Mouse (Mus musculus): Measurements from ENCODE around the gene Ssxb10. TPM values are rescaled to one million over a fixed set of nuclear protein-coding genes. Genes with fewer than 3 reads are reported as not detected.
"Not testable (repeated sequence)": the region's sequence is repeated elsewhere in the genome, so short reads cannot be mapped to it uniquely, and the experiment has no call there.

Ssxb10 gene
- polyA plus RNA-seq (2012; rRNA removed) (not detected in 2 replicates), polyA plus RNA-seq (2014; fragmentation: Nextera tagmentation; extraction: Ambion mirVana) (not detected in 2 replicates)

- no peak within 1 kb of the TSS for H3K9ac ChIP-seq (replicated peaks)
- no peak within 1 kb of the TSS for H3K4me3 ChIP-seq (ENCODE audit: insufficient read depth in 1 of 2, low read depth in 2 of 2, low read length in 2 of 2)
- H3K9me3 ChIP-seq (ENCODE audit: control insufficient read depth, low read length), result no peaks in the 10 kb centered on the region
- TF ChIP-seq EP300 (IDR thresholded peaks at IDR 0.05; ENCODE audit: low read depth), result no peak
- no peak for TF ChIP-seq CTCF (IDR thresholded peaks at IDR 0.05; ENCODE audit: low read depth)
- no peak for DNase-seq (ENCODE audit: low read depth in 3 of 3, low spot score in 3 of 3)
- ATAC-seq (ENCODE audit: insufficient read depth), result no peak
- no peaks in the 10 kb centered on the region for H3K36me3 ChIP-seq (replicated peaks; ENCODE audit: control insufficient read depth, insufficient read depth, low read depth)
- no peak within 1 kb of the TSS for H3K27ac ChIP-seq
- H3K4me2 ChIP-seq (ENCODE audit: low read depth), result no peak within 1 kb of the TSS
- H3K4me1 ChIP-seq (replicated peaks; ENCODE audit: control insufficient read depth in 2 of 2, insufficient read depth in 2 of 2, low read length in 1 of 2), result no peaks in the 10 kb centered on the region
- 35% methylated on average over 2 of the region's 2 CpGs for WGBS (ENCODE audit: insufficient replicate concordance)
- no peaks in the 10 kb centered on the region for H3K27me3 ChIP-seq (ENCODE audit: control insufficient read depth, insufficient read depth, low read length)
Observed at GRCm38 (mm10) chrX:8327124-8327523, at the start of gene Ssxb10. Gene Ssxb10 (plus strand): TSS chrX:8327424.

GRCm38 (mm10) chrX:8288621-8289020 lies 38.6 kb upstream of the Ssxb10 start:
- no peaks in the 10 kb centered on the region for H3K9me3 ChIP-seq (ENCODE audit: control insufficient read depth, low read length)
- H3K4me1 ChIP-seq (replicated peaks; ENCODE audit: control insufficient read depth in 2 of 2, insufficient read depth in 2 of 2, low read length in 1 of 2), result no peaks in the 10 kb centered on the region
- 54% methylated on average over 5 of the region's 5 CpGs for WGBS (ENCODE audit: insufficient replicate concordance)
- H3K4me3 ChIP-seq (ENCODE audit: insufficient read depth in 1 of 2, low read depth in 2 of 2, low read length in 2 of 2), result no peak overlapping the region
- H3K4me2 ChIP-seq (ENCODE audit: low read depth), result no peak overlapping the region
- no peaks in the 10 kb centered on the region for H3K36me3 ChIP-seq (replicated peaks; ENCODE audit: control insufficient read depth, insufficient read depth, low read depth)
- ATAC-seq (ENCODE audit: insufficient read depth), result no peak
- H3K27me3 ChIP-seq (ENCODE audit: control insufficient read depth, insufficient read depth, low read length), result no peaks in the 10 kb centered on the region
- TF ChIP-seq CTCF (IDR thresholded peaks at IDR 0.05; ENCODE audit: low read depth) (no peak), EP300 (IDR thresholded peaks at IDR 0.05; ENCODE audit: low read depth) (no peak)
- H3K9ac ChIP-seq (replicated peaks), result no peak overlapping the region
- no peak for DNase-seq (ENCODE audit: low read depth in 3 of 3, low spot score in 3 of 3)
- H3K27ac ChIP-seq, result no peak overlapping the region

GRCm38 (mm10) chrX:8309302-8309701 lies 17.9 kb upstream of the Ssxb10 start:
- H3K4me1 ChIP-seq (replicated peaks; ENCODE audit: control insufficient read depth in 2 of 2, insufficient read depth in 2 of 2, low read length in 1 of 2), result no peaks in the 10 kb centered on the region
- 56% methylated on average over 1 of the region's 1 CpGs for WGBS (ENCODE audit: insufficient replicate concordance)
- no peak overlapping the region for H3K4me2 ChIP-seq (ENCODE audit: low read depth)
- no peak overlapping the region for H3K27ac ChIP-seq
- no peak overlapping the region for H3K9ac ChIP-seq (replicated peaks)
- no peak overlapping the region for H3K4me3 ChIP-seq (ENCODE audit: insufficient read depth in 1 of 2, low read depth in 2 of 2, low read length in 2 of 2)
- no peak for ATAC-seq (ENCODE audit: insufficient read depth)
- no peaks in the 10 kb centered on the region for H3K27me3 ChIP-seq (ENCODE audit: control insufficient read depth, insufficient read depth, low read length)
- no peak for DNase-seq (ENCODE audit: low read depth in 3 of 3, low spot score in 3 of 3)
- no peaks in the 10 kb centered on the region for H3K9me3 ChIP-seq (ENCODE audit: control insufficient read depth, low read length)
- no peaks in the 10 kb centered on the region for H3K36me3 ChIP-seq (replicated peaks; ENCODE audit: control insufficient read depth, insufficient read depth, low read depth)
- TF ChIP-seq EP300 (IDR thresholded peaks at IDR 0.05; ENCODE audit: low read depth) (no peak), CTCF (IDR thresholded peaks at IDR 0.05; ENCODE audit: low read depth) (no peak)

GRCm38 (mm10) chrX:8314905-8315304 lies 12.3 kb upstream of the Ssxb10 start:
- DNase-seq (ENCODE audit: low read depth in 3 of 3, low spot score in 3 of 3), result peak; percentile 26 to 50 (median 40)
- not testable (repeated sequence) for H3K9me3 ChIP-seq (ENCODE audit: control insufficient read depth, low read length); H3K4me1 ChIP-seq (replicated peaks; ENCODE audit: control insufficient read depth in 2 of 2, insufficient read depth in 2 of 2, low read length in 1 of 2); H3K27me3 ChIP-seq (ENCODE audit: control insufficient read depth, insufficient read depth, low read length); H3K36me3 ChIP-seq (replicated peaks; ENCODE audit: control insufficient read depth, insufficient read depth, low read depth); H3K27ac ChIP-seq; H3K9ac ChIP-seq (replicated peaks); ATAC-seq (ENCODE audit: insufficient read depth); H3K4me2 ChIP-seq (ENCODE audit: low read depth); H3K4me3 ChIP-seq (ENCODE audit: insufficient read depth in 1 of 2, low read depth in 2 of 2, low read length in 2 of 2)
- 5% methylated on average over 7 of the region's 7 CpGs for WGBS (ENCODE audit: insufficient replicate concordance)
- peak; percentile 88 for TF ChIP-seq CTCF (IDR thresholded peaks at IDR 0.05; ENCODE audit: low read depth)

- not testable (repeated sequence) for H3K36me3 ChIP-seq (replicated peaks; ENCODE audit: control insufficient read depth, insufficient read depth, low read depth); H3K9ac ChIP-seq (replicated peaks)
Observed at GRCm38 (mm10) chrX:8366678-8367077, 39.5 kb downstream of the Ssxb10 start, which contains the start of gene Ssxb9. Gene Ssxb9 (plus strand): TSS chrX:8366978.

More at GRCm38 (mm10) chrX:8366678-8367077, 39.5 kb downstream of the Ssxb10 start, which contains the start of gene Ssxb9:
- not testable (repeated sequence) for DNase-seq (ENCODE audit: low read depth in 3 of 3, low spot score in 3 of 3); H3K4me1 ChIP-seq (replicated peaks; ENCODE audit: control insufficient read depth in 2 of 2, insufficient read depth in 2 of 2, low read length in 1 of 2); H3K4me3 ChIP-seq (ENCODE audit: insufficient read depth in 1 of 2, low read depth in 2 of 2, low read length in 2 of 2); H3K9me3 ChIP-seq (ENCODE audit: control insufficient read depth, low read length); H3K27me3 ChIP-seq (ENCODE audit: control insufficient read depth, insufficient read depth, low read length); H3K4me2 ChIP-seq (ENCODE audit: low read depth); H3K27ac ChIP-seq; ATAC-seq (ENCODE audit: insufficient read depth)
- 14% methylated on average over 1 of the region's 1 CpGs for WGBS (ENCODE audit: insufficient replicate concordance)

Other genes with a start within 250 kb of the Ssxb10 start
- 8.2 and 10.0 TPM in 2 replicates for gene Was, start 236.9 kb upstream of the Ssxb10 start, polyA plus RNA-seq (2012; rRNA removed)
- 2.7 and 3.5 TPM in 2 replicates for gene Was, start 236.9 kb upstream of the Ssxb10 start, polyA plus RNA-seq (2014; fragmentation: Nextera tagmentation; extraction: Ambion mirVana)
- 14.3 and 14.5 TPM in 2 replicates for gene Wdr13, start 194.5 kb upstream of the Ssxb10 start, polyA plus RNA-seq (2012; rRNA removed)
- 3.7 and 4.4 TPM in 2 replicates for gene Wdr13, start 194.5 kb upstream of the Ssxb10 start, polyA plus RNA-seq (2014; fragmentation: Nextera tagmentation; extraction: Ambion mirVana)
- 135 and 224 TPM in 2 replicates for gene Rbm3, start 181.5 kb upstream of the Ssxb10 start, polyA plus RNA-seq (2012; rRNA removed)
- 317 and 352 TPM in 2 replicates for gene Rbm3, start 181.5 kb upstream of the Ssxb10 start, polyA plus RNA-seq (2014; fragmentation: Nextera tagmentation; extraction: Ambion mirVana)
- 5.4 TPM in 2 replicates for gene Tbc1d25, start 151.2 kb upstream of the Ssxb10 start, polyA plus RNA-seq (2012; rRNA removed)
- gene Tbc1d25, start 151.2 kb upstream of the Ssxb10 start, polyA plus RNA-seq (2014; fragmentation: Nextera tagmentation; extraction: Ambion mirVana), result 4.2 and 4.9 TPM in 2 replicates
- 29.3 and 39.5 TPM in 2 replicates for gene Ebp, start 133.9 kb upstream of the Ssxb10 start, polyA plus RNA-seq (2012; rRNA removed)
- gene Ebp, start 133.9 kb upstream of the Ssxb10 start, polyA plus RNA-seq (2014; fragmentation: Nextera tagmentation; extraction: Ambion mirVana), result 64.0 and 69.6 TPM in 2 replicates
- 1.2 and 1.3 TPM in 2 replicates for gene Porcn, start 120.9 kb upstream of the Ssxb10 start, polyA plus RNA-seq (2012; rRNA removed)
- 0.53 and 0.86 TPM in 2 replicates for gene Porcn, start 120.9 kb upstream of the Ssxb10 start, polyA plus RNA-seq (2014; fragmentation: Nextera tagmentation; extraction: Ambion mirVana)
- gene Ftsj1, start 75.0 kb upstream of the Ssxb10 start, polyA plus RNA-seq (2012; rRNA removed), result 23.9 and 27.1 TPM in 2 replicates
- 35.2 and 37.5 TPM in 2 replicates for gene Ftsj1, start 75.0 kb upstream of the Ssxb10 start, polyA plus RNA-seq (2014; fragmentation: Nextera tagmentation; extraction: Ambion mirVana)
- 45.7 and 54.8 TPM in 2 replicates for gene Slc38a5, start 56.3 kb upstream of the Ssxb10 start, polyA plus RNA-seq (2012; rRNA removed)
- gene Slc38a5, start 56.3 kb upstream of the Ssxb10 start, polyA plus RNA-seq (2014; fragmentation: Nextera tagmentation; extraction: Ambion mirVana), result 73.4 and 84.8 TPM in 2 replicates
- gene Ssxb9, start 39.6 kb downstream of the Ssxb10 start, polyA plus RNA-seq (2012; rRNA removed), result not detected in 2 replicates
- not detected in 2 replicates for gene Ssxb9, start 39.6 kb downstream of the Ssxb10 start, polyA plus RNA-seq (2014; fragmentation: Nextera tagmentation; extraction: Ambion mirVana)
- not detected in 2 replicates for gene Ssxb1, start 85.9 kb downstream of the Ssxb10 start, polyA plus RNA-seq (2012; rRNA removed)
- not detected in 2 replicates for gene Ssxb1, start 85.9 kb downstream of the Ssxb10 start, polyA plus RNA-seq (2014; fragmentation: Nextera tagmentation; extraction: Ambion mirVana)
- gene Ssxb2, start 134.3 kb downstream of the Ssxb10 start, polyA plus RNA-seq (2012; rRNA removed), result not detected in 2 replicates
- not detected in 2 replicates for gene Ssxb2, start 134.3 kb downstream of the Ssxb10 start, polyA plus RNA-seq (2014; fragmentation: Nextera tagmentation; extraction: Ambion mirVana)
- gene Gm14459, start 197.5 kb downstream of the Ssxb10 start, polyA plus RNA-seq (2012; rRNA removed), result not detected in 2 replicates
- not detected in 2 replicates for gene Gm14459, start 197.5 kb downstream of the Ssxb10 start, polyA plus RNA-seq (2014; fragmentation: Nextera tagmentation; extraction: Ambion mirVana)
- gene Ssxb6, start 220.8 kb downstream of the Ssxb10 start, polyA plus RNA-seq (2012; rRNA removed), result not detected in 2 replicates
- gene Ssxb6, start 220.8 kb downstream of the Ssxb10 start, polyA plus RNA-seq (2014; fragmentation: Nextera tagmentation; extraction: Ambion mirVana), result not detected in 2 replicates